Mouse (Mus musculus): ENCODE data around the gene Lcn2. TPM values are rescaled to one million over a fixed set of nuclear protein-coding genes. Genes with fewer than 3 reads are reported as not detected.
A peak's percentile ranks its signal among the peaks of the same experiment; 100 is the strongest.

Gene Lcn2
- total and polyA plus RNA-seq, 2 experiments from 2014 or later: 1.1 to 2.0 TPM

- peak; percentile 74 for DNase-seq (ENCODE audit: low spot score)
- Histone ChIP-seq H3K9me3 (replicated peaks; ENCODE audit: control insufficient read depth, low read length) (no peaks in the 10 kb centered on the region), H3K27me3 (ENCODE audit: control insufficient read depth, insufficient read depth, low read length) (peaks cover 27% of the 10 kb centered on the region), H3K4me1 (ENCODE audit: control insufficient read depth, insufficient read depth) (peaks cover 4% of the 10 kb centered on the region; the same call in 1 of the 2 replicates), H3K27ac (ENCODE audit: low read depth) (no peak within 1 kb of the TSS), H3K9ac (replicated peaks; ENCODE audit: low read depth, low read length) (peak within 1 kb of the TSS; percentile 51), H3K4me2 (ENCODE audit: low read depth, low read length) (peak within 1 kb of the TSS; percentile 79), H3K4me3 (ENCODE audit: low read depth, low read length) (peak within 1 kb of the TSS; percentile 48), H3K36me3 (replicated peaks; ENCODE audit: control insufficient read depth, insufficient read depth, low read length) (no peaks in the 10 kb centered on the region)
- ATAC-seq (ENCODE audit: insufficient read depth, low read depth): peak; percentile 82
- under 1% methylated on average over 57 of the region's 63 CpGs for WGBS
- TF ChIP-seq CTCF (IDR thresholded peaks at IDR 0.05; ENCODE audit: low read depth): peak; percentile 91
- TF ChIP-seq EP300 (IDR thresholded peaks at IDR 0.05; ENCODE audit: low read depth): no peak
These were observed 35.0 kb downstream of the Lcn2 start, which contains the start of gene Dnm1 for GRCm38 (mm10) chr2:32353007-32353542. TSS of gene Dnm1 (minus strand) at chr2:32353338.

GRCm38 (mm10) chr2:32352151-32353006 is 35.7 kb downstream of the Lcn2 start, which contains the start of gene Ciz1:
TSS of gene Ciz1 (plus strand) at chr2:32352327.
- H3K36me3 ChIP-seq (replicated peaks; ENCODE audit: control insufficient read depth, insufficient read depth, low read length): no peaks in the 10 kb centered on the region
- ATAC-seq (ENCODE audit: insufficient read depth, low read depth) (peak; percentile 12; the same call in 1 of the 2 replicates), DNase-seq (ENCODE audit: low spot score) (no peak)
- H3K4me2 ChIP-seq (ENCODE audit: low read depth, low read length): peak within 1 kb of the TSS; percentile 79
- 3% methylated on average over 42 of the region's 52 CpGs for WGBS
- H3K27me3 ChIP-seq (ENCODE audit: control insufficient read depth, insufficient read depth, low read length): peaks cover 27% of the 10 kb centered on the region
- H3K27ac ChIP-seq (ENCODE audit: low read depth): no peak within 1 kb of the TSS
- H3K9ac ChIP-seq (replicated peaks; ENCODE audit: low read depth, low read length): peak within 1 kb of the TSS; percentile 51
- no peaks in the 10 kb centered on the region for H3K9me3 ChIP-seq (replicated peaks; ENCODE audit: control insufficient read depth, low read length)
- H3K4me3 ChIP-seq (ENCODE audit: low read depth, low read length): peak within 1 kb of the TSS; percentile 48
- peaks cover 4% of the 10 kb centered on the region; the same call in 1 of the 2 replicates for H3K4me1 ChIP-seq (ENCODE audit: control insufficient read depth, insufficient read depth)
- no peak for TF ChIP-seq EP300 (IDR thresholded peaks at IDR 0.05; ENCODE audit: low read depth)
- no peak for TF ChIP-seq CTCF (IDR thresholded peaks at IDR 0.05; ENCODE audit: low read depth)

- Histone ChIP-seq H3K4me3 (ENCODE audit: low read depth, low read length) (no peak overlapping the region), H3K9me3 (replicated peaks; ENCODE audit: control insufficient read depth, low read length) (no peaks in the 10 kb centered on the region), H3K27me3 (ENCODE audit: control insufficient read depth, insufficient read depth, low read length) (peaks cover 30% of the 10 kb centered on the region), H3K4me1 (ENCODE audit: control insufficient read depth, insufficient read depth) (peaks cover 4% of the 10 kb centered on the region; the same call in 1 of the 2 replicates), H3K27ac (ENCODE audit: low read depth) (no peak overlapping the region), H3K36me3 (replicated peaks; ENCODE audit: control insufficient read depth, insufficient read depth, low read length) (no peaks in the 10 kb centered on the region), H3K9ac (replicated peaks; ENCODE audit: low read depth, low read length) (no peak overlapping the region), H3K4me2 (ENCODE audit: low read depth, low read length) (peak overlapping the region; percentile 79; the same call in 1 of the 2 replicates)
- ATAC-seq (ENCODE audit: insufficient read depth, low read depth) (no peak), DNase-seq (ENCODE audit: low spot score) (no peak)
- WGBS: 51% methylated on average over 9 of the region's 9 CpGs
- TF ChIP-seq EP300 (IDR thresholded peaks at IDR 0.05; ENCODE audit: low read depth) (no peak), CTCF (IDR thresholded peaks at IDR 0.05; ENCODE audit: low read depth) (no peak)
These were observed 36.5 kb downstream of the Lcn2 start for GRCm38 (mm10) chr2:32351471-32351961.

GRCm38 (mm10) chr2:32350471-32351051 is 37.5 kb downstream of the Lcn2 start:
- Histone ChIP-seq H3K4me3 (ENCODE audit: low read depth, low read length) (no peak overlapping the region), H3K9me3 (replicated peaks; ENCODE audit: control insufficient read depth, low read length) (no peaks in the 10 kb centered on the region), H3K4me1 (ENCODE audit: control insufficient read depth, insufficient read depth) (peaks cover 4% of the 10 kb centered on the region; the same call in 1 of the 2 replicates), H3K27me3 (ENCODE audit: control insufficient read depth, insufficient read depth, low read length) (peaks cover 30% of the 10 kb centered on the region), H3K27ac (ENCODE audit: low read depth) (no peak overlapping the region), H3K9ac (replicated peaks; ENCODE audit: low read depth, low read length) (no peak overlapping the region), H3K36me3 (replicated peaks; ENCODE audit: control insufficient read depth, insufficient read depth, low read length) (no peaks in the 10 kb centered on the region), H3K4me2 (ENCODE audit: low read depth, low read length) (no peak overlapping the region)
- WGBS: 54% methylated on average over 13 of the region's 13 CpGs
- TF ChIP-seq EP300 (IDR thresholded peaks at IDR 0.05; ENCODE audit: low read depth) (no peak), CTCF (IDR thresholded peaks at IDR 0.05; ENCODE audit: low read depth) (no peak)
- ATAC-seq (ENCODE audit: insufficient read depth, low read depth) (no peak), DNase-seq (ENCODE audit: low spot score) (no peak)

GRCm38 (mm10) chr2:32349625-32350255 is 38.3 kb downstream of the Lcn2 start:
- peaks cover 4% of the 10 kb centered on the region; the same call in 1 of the 2 replicates for H3K4me1 ChIP-seq (ENCODE audit: control insufficient read depth, insufficient read depth)

More at GRCm38 (mm10) chr2:32349625-32350255, 38.3 kb downstream of the Lcn2 start:
- WGBS: 49% methylated on average over 8 of the region's 8 CpGs
- no peak overlapping the region for H3K4me3 ChIP-seq (ENCODE audit: low read depth, low read length)
- H3K9ac ChIP-seq (replicated peaks; ENCODE audit: low read depth, low read length): no peak overlapping the region
- ATAC-seq (ENCODE audit: insufficient read depth, low read depth): no peak
- no peak for TF ChIP-seq EP300 (IDR thresholded peaks at IDR 0.05; ENCODE audit: low read depth)
- TF ChIP-seq CTCF (IDR thresholded peaks at IDR 0.05; ENCODE audit: low read depth): no peak
- no peak overlapping the region for H3K27ac ChIP-seq (ENCODE audit: low read depth)
- DNase-seq (ENCODE audit: low spot score): no peak
- peaks cover 30% of the 10 kb centered on the region for H3K27me3 ChIP-seq (ENCODE audit: control insufficient read depth, insufficient read depth, low read length)
- H3K4me2 ChIP-seq (ENCODE audit: low read depth, low read length): no peak overlapping the region
- no peaks in the 10 kb centered on the region for H3K9me3 ChIP-seq (replicated peaks; ENCODE audit: control insufficient read depth, low read length)
- H3K36me3 ChIP-seq (replicated peaks; ENCODE audit: control insufficient read depth, insufficient read depth, low read length): no peaks in the 10 kb centered on the region
